Mouse (Mus musculus) layer of hippocampus, adult 2 months (tissue): ENCODE measurements around the gene Stra8. TPM values are rescaled to one million over a fixed set of nuclear protein-coding genes. Genes with fewer than 3 reads are reported as not detected.
A peak's percentile ranks its signal among the peaks of the same experiment; 100 is the strongest.

Experiments
- DNase-seq, 2 experiments: peaks; one replicate each; pipeline ENCODE4 v3.0.0; 2022; ENCODE audit warnings: low spot score in 2 of 2
- H3K27ac ChIP-seq: fragments of 200-600 bp; 2 replicates; pipeline ENCODE4 v1.8.1; 2022
- H3K4me3 ChIP-seq: fragments of 200-600 bp; 2 replicates; pipeline ENCODE4 v1.8.1; 2022; ENCODE audit warnings: mild to moderate bottlenecking
- CTCF ChIP-seq: fragments of 200-600 bp; conservative IDR thresholded peaks from 2 replicates; pipeline ENCODE4 v1.8.1; 2022; ENCODE audit warnings: antibody characterized with exemption, mild to moderate bottlenecking, moderate library complexity
- total RNA-seq, 2 experiments: library from RNA; stranded (reverse); gene quantifications; 2 replicates each; pipeline ENCODE4 v1.2.3; 2021

Gene Stra8
- total RNA-seq, 2 experiments from 2014 or later: not detected

DNA sequence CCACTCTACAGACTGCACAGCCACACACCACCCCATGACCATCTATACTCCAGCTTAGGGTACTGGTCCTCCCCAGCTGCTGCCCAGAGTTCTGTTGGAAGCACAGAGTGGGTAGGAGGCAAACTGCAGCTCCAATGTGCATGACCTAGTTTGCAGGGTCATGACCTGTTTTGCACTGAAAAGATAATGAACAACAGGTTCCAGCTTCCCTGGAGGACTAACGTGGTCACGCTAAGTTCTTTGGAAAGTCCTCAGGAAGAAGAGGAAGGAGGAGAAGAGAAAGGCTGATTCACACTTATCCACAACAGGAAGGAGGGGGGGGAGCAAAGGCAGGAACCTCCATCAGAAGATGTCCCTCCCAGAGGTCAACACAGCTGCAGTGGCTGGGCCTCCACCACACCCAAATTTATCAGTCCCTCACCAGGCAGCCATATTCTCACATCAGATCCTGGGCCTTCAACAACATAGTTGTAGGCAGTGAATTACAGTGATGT is 12.8 kb upstream of the Stra8 start:
- no peak for TF ChIP-seq CTCF
- Histone ChIP-seq H3K4me3 (no peak overlapping the region), H3K27ac (peak overlapping the region; percentile 81)
- DNase-seq: no peak

DNA sequence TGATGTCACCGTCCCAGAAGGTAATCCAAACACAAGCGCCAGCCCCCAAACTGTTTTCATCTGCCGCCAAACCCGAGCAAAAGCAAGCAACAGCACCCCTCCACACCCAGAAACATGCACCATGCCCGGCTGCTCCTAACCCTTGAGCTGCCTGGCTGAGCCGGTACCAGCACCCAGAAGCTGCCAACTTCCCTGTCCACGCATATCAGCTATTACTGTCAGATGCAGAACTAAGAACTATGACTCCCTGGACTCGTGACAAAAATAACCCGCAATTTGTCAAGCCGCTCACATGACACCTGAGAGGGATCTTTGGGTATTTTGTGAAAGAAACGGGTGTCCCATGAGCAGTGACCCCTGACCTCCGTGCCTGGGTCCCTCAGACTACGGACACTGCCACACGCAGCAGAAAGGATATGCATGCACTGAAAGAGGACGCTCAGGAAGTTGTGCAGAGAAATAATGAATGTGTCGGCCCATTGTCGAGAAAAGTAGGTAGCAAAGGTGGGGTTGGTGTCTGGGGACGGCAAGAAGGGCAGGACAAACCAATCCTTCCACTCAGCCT is 12.2 kb upstream of the Stra8 start:
- Histone ChIP-seq H3K4me3 (no peak overlapping the region; the same call in 1 of the 2 replicates), H3K27ac (peak overlapping the region; percentile 81)
- no peak for TF ChIP-seq CTCF

GRCm38 (mm10) chr6:34909631-34910345 is 10.2 kb upstream of the Stra8 start:
- no peak for TF ChIP-seq CTCF
- Histone ChIP-seq H3K27ac (peak overlapping the region; percentile 93), H3K4me3 (peak overlapping the region; percentile 73)
- DNase-seq: no peak

More for the DNA sequence above, 12.2 kb upstream of the Stra8 start:
- DNase-seq: no peak

GRCm38 (mm10) chr6:34910371-34911219 is 9.4 kb upstream of the Stra8 start, which contains the start of gene Wdr91:
TSS of gene Wdr91 (minus strand) at chr6:34910876.
- TF ChIP-seq CTCF: peak; percentile 50

GRCm38 (mm10) chr6:34913341-34914040 is 6.5 kb upstream of the Stra8 start:
- DNase-seq: no peak
- Histone ChIP-seq H3K27ac (no peak overlapping the region), H3K4me3 (no peak overlapping the region)
- no peak for TF ChIP-seq CTCF

More at GRCm38 (mm10) chr6:34910371-34911219, 9.4 kb upstream of the Stra8 start, which contains the start of gene Wdr91:
- DNase-seq: peak; percentile 89 to 93
- H3K4me3 ChIP-seq: peak within 1 kb of the TSS; percentile 73
- H3K27ac ChIP-seq: peak within 1 kb of the TSS; percentile 93

DNA sequence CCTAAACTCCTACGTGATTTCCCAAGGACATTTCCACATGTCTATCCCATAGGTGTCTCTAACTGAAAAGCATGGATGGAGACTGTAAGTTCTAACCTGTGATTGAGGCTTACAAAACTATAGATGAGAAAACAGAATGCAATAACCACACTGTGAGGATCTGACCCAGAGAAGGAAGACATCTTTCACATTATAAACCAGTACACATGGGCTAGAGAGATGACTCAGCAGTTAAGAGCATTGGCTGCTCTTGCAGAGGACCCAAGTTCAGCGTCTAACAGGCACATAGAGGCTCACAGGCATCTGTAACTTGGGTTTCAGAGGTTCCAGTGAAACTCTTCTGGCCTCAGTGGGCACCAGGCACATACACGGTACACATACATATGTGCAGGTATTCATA is 5.5 kb upstream of the Stra8 start:
- TF ChIP-seq CTCF: no peak
- Histone ChIP-seq H3K27ac (no peak overlapping the region), H3K4me3 (no peak overlapping the region)
- no peak for DNase-seq

DNA sequence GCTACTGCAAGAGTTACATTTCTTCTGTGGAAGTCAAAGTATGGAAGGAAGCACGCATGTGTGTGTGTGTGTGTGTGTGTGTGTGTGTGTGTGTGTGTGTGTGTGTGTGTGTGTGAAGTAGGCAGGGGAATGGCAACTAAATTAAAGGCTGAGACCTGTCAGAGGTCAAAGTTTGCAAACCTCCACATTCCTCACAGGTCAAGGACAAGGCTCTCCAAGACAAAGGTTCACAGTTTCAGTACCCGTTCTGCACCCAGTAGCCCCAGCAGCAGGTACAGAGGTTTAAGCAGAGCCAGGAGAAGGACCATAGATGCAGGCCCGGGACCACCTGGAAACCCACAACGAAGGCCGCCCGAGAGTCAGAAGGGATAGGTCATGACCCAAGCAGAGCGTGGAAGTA is 817 bp upstream of the Stra8 start:
- H3K4me3 ChIP-seq: no peak overlapping the region
- no peak overlapping the region for H3K27ac ChIP-seq
- no peak for TF ChIP-seq CTCF
- DNase-seq: no peak

GRCm38 (mm10) chr6:34920631-34921030 is 668 bp downstream of the Stra8 start:
- no peak for DNase-seq
- H3K27ac ChIP-seq: no peak overlapping the region
- no peak for TF ChIP-seq CTCF
- no peak overlapping the region for H3K4me3 ChIP-seq

GRCm38 (mm10) chr6:34921941-34922340 is 2.0 kb downstream of the Stra8 start:
- H3K4me3 ChIP-seq: no peak overlapping the region
- no peak overlapping the region for H3K27ac ChIP-seq
- no peak for DNase-seq
- peak; percentile 68 for TF ChIP-seq CTCF

DNA sequence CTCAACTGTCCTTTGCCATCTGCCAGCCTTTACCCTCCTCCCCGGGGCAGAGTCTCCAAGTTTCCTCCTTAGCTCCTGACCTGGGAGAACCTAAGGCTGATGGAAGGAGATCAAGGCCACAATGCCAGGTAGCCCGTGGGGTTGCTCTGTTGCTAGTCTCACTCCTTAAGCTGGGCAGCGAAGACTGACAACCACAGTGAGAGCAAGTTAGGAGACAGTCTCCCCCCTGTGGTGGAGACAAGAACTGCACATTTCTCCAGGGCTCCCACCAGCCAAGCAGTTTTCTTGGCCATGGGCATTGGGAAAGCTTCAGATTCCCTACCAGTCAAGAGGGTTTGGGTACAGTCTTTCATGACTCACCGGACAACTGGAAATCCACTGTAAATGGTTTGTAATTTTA is 7.2 kb downstream of the Stra8 start:
- DNase-seq: peak; percentile 52 to 83
- Histone ChIP-seq H3K4me3 (no peak overlapping the region), H3K27ac (no peak overlapping the region)
- TF ChIP-seq CTCF: peak; percentile 97

- H3K4me3 ChIP-seq: no peak overlapping the region
- DNase-seq: no peak
Observed at GRCm38 (mm10) chr6:34927594-34927993, 7.6 kb downstream of the Stra8 start.

DNA sequence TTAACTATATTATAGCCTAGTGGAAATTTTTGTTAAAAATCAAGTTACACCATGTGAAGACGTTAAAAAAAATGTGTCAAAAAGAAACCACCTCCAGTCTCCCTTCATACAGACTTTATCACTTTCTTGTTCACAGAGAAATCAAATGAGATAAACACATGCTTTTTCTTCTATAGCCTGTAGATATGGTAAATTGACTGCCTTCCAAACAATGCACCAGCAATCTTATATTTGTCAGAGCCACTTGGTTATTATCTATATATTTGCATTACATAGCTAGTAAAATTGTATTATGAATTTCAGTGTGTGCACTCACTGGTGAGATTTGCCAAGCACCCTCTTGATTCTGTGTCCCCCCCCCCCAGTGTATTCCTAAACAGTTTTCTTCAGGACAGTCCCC is 12.7 kb downstream of the Stra8 start:
- no peak overlapping the region for H3K27ac ChIP-seq
- no peak overlapping the region for H3K4me3 ChIP-seq
- no peak for TF ChIP-seq CTCF
- DNase-seq: no peak

More at GRCm38 (mm10) chr6:34927594-34927993, 7.6 kb downstream of the Stra8 start:
- no peak for TF ChIP-seq CTCF
- no peak overlapping the region for H3K27ac ChIP-seq
